Mouse (Mus musculus): Measurements from ENCODE around the gene Mdh1b. TPM values are rescaled to one million over a fixed set of nuclear protein-coding genes. Genes with fewer than 3 reads are reported as not detected.

Gene Mdh1b
- polyA plus RNA-seq, 1 experiment, result 0.56 TPM

GRCm38 (mm10) chr1:63763881-63764386 is 33.8 kb upstream of the Mdh1b start:
- Histone ChIP-seq H3K4me3 (replicated peaks; ENCODE audit: insufficient read depth, low read depth, low read length) (no peak overlapping the region), H3K4me1 (ENCODE audit: control insufficient read depth, insufficient read depth, low read length) (peaks cover 5% of the 10 kb centered on the region; the same call in 1 of the 2 replicates), H3K27ac (ENCODE audit: insufficient read depth, low read length) (no peak overlapping the region), H3K27me3 (ENCODE audit: control insufficient read depth, insufficient read depth, low read length) (no peaks in the 10 kb centered on the region)
- WGBS, result 54% methylated on average over 7 of the region's 7 CpGs
- peak; percentile 9 to 21 for DNase-seq
- TF ChIP-seq POLR2A (IDR thresholded peaks at IDR 0.05; ENCODE audit: borderline replicate concordance, insufficient read depth, low read length), result no peak
- no peak for TF ChIP-seq CTCF (IDR thresholded peaks at IDR 0.05; ENCODE audit: borderline replicate concordance, insufficient read depth, low read depth, low read length)

GRCm38 (mm10) chr1:63763212-63763694 is 33.1 kb upstream of the Mdh1b start:
- Histone ChIP-seq H3K27ac (ENCODE audit: insufficient read depth, low read length) (no peak overlapping the region), H3K4me1 (ENCODE audit: control insufficient read depth, insufficient read depth, low read length) (peaks cover 5% of the 10 kb centered on the region; the same call in 1 of the 2 replicates), H3K27me3 (ENCODE audit: control insufficient read depth, insufficient read depth, low read length) (no peaks in the 10 kb centered on the region), H3K4me3 (replicated peaks; ENCODE audit: insufficient read depth, low read depth, low read length) (no peak overlapping the region)
- WGBS, result 14% methylated on average over 3 of the region's 3 CpGs
- peak; percentile 51; the same call in 1 of the 2 replicates for TF ChIP-seq CTCF (IDR thresholded peaks at IDR 0.05; ENCODE audit: borderline replicate concordance, insufficient read depth, low read depth, low read length)
- TF ChIP-seq POLR2A (IDR thresholded peaks at IDR 0.05; ENCODE audit: borderline replicate concordance, insufficient read depth, low read length), result no peak
- peak; percentile 72 to 76 for DNase-seq

- 21% methylated on average over 2 of the region's 2 CpGs for WGBS
Measured at GRCm38 (mm10) chr1:63756005-63756404, 25.9 kb upstream of the Mdh1b start.

GRCm38 (mm10) chr1:63729796-63730195 is 322 bp downstream of the Mdh1b start:
- DNase-seq, result no peak
- H3K4me3 ChIP-seq (replicated peaks; ENCODE audit: insufficient read depth, low read depth, low read length), result peak overlapping the region; percentile 87
- 42% methylated on average over 8 of the region's 8 CpGs for WGBS
- TF ChIP-seq CTCF (IDR thresholded peaks at IDR 0.05; ENCODE audit: borderline replicate concordance, insufficient read depth, low read depth, low read length) (no peak), POLR2A (IDR thresholded peaks at IDR 0.05; ENCODE audit: borderline replicate concordance, insufficient read depth, low read length) (no peak)
- peaks cover 3% of the 10 kb centered on the region; the same call in 1 of the 2 replicates for H3K4me1 ChIP-seq (ENCODE audit: control insufficient read depth, insufficient read depth, low read length)
- H3K27ac ChIP-seq (ENCODE audit: insufficient read depth, low read length), result no peak overlapping the region
- no peaks in the 10 kb centered on the region for H3K27me3 ChIP-seq (ENCODE audit: control insufficient read depth, insufficient read depth, low read length)

More at GRCm38 (mm10) chr1:63756005-63756404, 25.9 kb upstream of the Mdh1b start:
- Histone ChIP-seq H3K27me3 (ENCODE audit: control insufficient read depth, insufficient read depth, low read length) (no peaks in the 10 kb centered on the region), H3K4me1 (ENCODE audit: control insufficient read depth, insufficient read depth, low read length) (no peaks in the 10 kb centered on the region), H3K27ac (ENCODE audit: insufficient read depth, low read length) (no peak overlapping the region), H3K4me3 (replicated peaks; ENCODE audit: insufficient read depth, low read depth, low read length) (no peak overlapping the region)
- DNase-seq, result peak; percentile 12 to 44
- no peak for TF ChIP-seq POLR2A (IDR thresholded peaks at IDR 0.05; ENCODE audit: borderline replicate concordance, insufficient read depth, low read length)
- no peak for TF ChIP-seq CTCF (IDR thresholded peaks at IDR 0.05; ENCODE audit: borderline replicate concordance, insufficient read depth, low read depth, low read length)

- H3K4me1 ChIP-seq (ENCODE audit: control insufficient read depth, insufficient read depth, low read length), result no peaks in the 10 kb centered on the region
- 85% methylated on average over 7 of the region's 7 CpGs for WGBS
- no peak overlapping the region for H3K27ac ChIP-seq (ENCODE audit: insufficient read depth, low read length)
- H3K4me3 ChIP-seq (replicated peaks; ENCODE audit: insufficient read depth, low read depth, low read length), result no peak overlapping the region
- no peak for DNase-seq
- TF ChIP-seq CTCF (IDR thresholded peaks at IDR 0.05; ENCODE audit: borderline replicate concordance, insufficient read depth, low read depth, low read length) (no peak), POLR2A (IDR thresholded peaks at IDR 0.05; ENCODE audit: borderline replicate concordance, insufficient read depth, low read length) (no peak)
- no peaks in the 10 kb centered on the region for H3K27me3 ChIP-seq (ENCODE audit: control insufficient read depth, insufficient read depth, low read length)
Measured at GRCm38 (mm10) chr1:63720161-63720560, 10.0 kb downstream of the Mdh1b start.

GRCm38 (mm10) chr1:63708876-63709275 is 21.2 kb downstream of the Mdh1b start:
- Histone ChIP-seq H3K4me3 (replicated peaks; ENCODE audit: insufficient read depth, low read depth, low read length) (no peak overlapping the region), H3K27ac (ENCODE audit: insufficient read depth, low read length) (no peak overlapping the region), H3K27me3 (ENCODE audit: control insufficient read depth, insufficient read depth, low read length) (no peaks in the 10 kb centered on the region), H3K4me1 (ENCODE audit: control insufficient read depth, insufficient read depth, low read length) (no peaks in the 10 kb centered on the region)
- DNase-seq, result no peak
- whole genome bisulfite sequencing, result 65% methylated on average over 3 of the region's 3 CpGs
- no peak for TF ChIP-seq CTCF (IDR thresholded peaks at IDR 0.05; ENCODE audit: borderline replicate concordance, insufficient read depth, low read depth, low read length)
- no peak for TF ChIP-seq POLR2A (IDR thresholded peaks at IDR 0.05; ENCODE audit: borderline replicate concordance, insufficient read depth, low read length)

GRCm38 (mm10) chr1:63705733-63706132 is 24.4 kb downstream of the Mdh1b start:
- H3K27ac ChIP-seq (ENCODE audit: insufficient read depth, low read length), result no peak overlapping the region
- TF ChIP-seq CTCF (IDR thresholded peaks at IDR 0.05; ENCODE audit: borderline replicate concordance, insufficient read depth, low read depth, low read length), result no peak
- no peak for TF ChIP-seq POLR2A (IDR thresholded peaks at IDR 0.05; ENCODE audit: borderline replicate concordance, insufficient read depth, low read length)
- DNase-seq, result no peak
- WGBS, result 62% methylated on average over 5 of the region's 5 CpGs
- no peaks in the 10 kb centered on the region for H3K4me1 ChIP-seq (ENCODE audit: control insufficient read depth, insufficient read depth, low read length)
- H3K27me3 ChIP-seq (ENCODE audit: control insufficient read depth, insufficient read depth, low read length), result no peaks in the 10 kb centered on the region
- no peak overlapping the region for H3K4me3 ChIP-seq (replicated peaks; ENCODE audit: insufficient read depth, low read depth, low read length)

GRCm38 (mm10) chr1:63696861-63697260 is 33.3 kb downstream of the Mdh1b start:
- 11% methylated on average over 3 of the region's 3 CpGs for WGBS

More at GRCm38 (mm10) chr1:63696861-63697260, 33.3 kb downstream of the Mdh1b start:
- TF ChIP-seq CTCF (IDR thresholded peaks at IDR 0.05; ENCODE audit: borderline replicate concordance, insufficient read depth, low read depth, low read length) (no peak), POLR2A (IDR thresholded peaks at IDR 0.05; ENCODE audit: borderline replicate concordance, insufficient read depth, low read length) (no peak)
- peak; percentile 14 to 32 for DNase-seq
- no peaks in the 10 kb centered on the region for H3K27me3 ChIP-seq (ENCODE audit: control insufficient read depth, insufficient read depth, low read length)
- no peak overlapping the region for H3K27ac ChIP-seq (ENCODE audit: insufficient read depth, low read length)
- H3K4me3 ChIP-seq (replicated peaks; ENCODE audit: insufficient read depth, low read depth, low read length), result no peak overlapping the region
- no peaks in the 10 kb centered on the region for H3K4me1 ChIP-seq (ENCODE audit: control insufficient read depth, insufficient read depth, low read length)
